Mouse (Mus musculus) kidney, postnatal 0 days (tissue): ENCODE results near the gene Bag6. TPM values are rescaled to one million over a fixed set of nuclear protein-coding genes. Genes with fewer than 3 reads are reported as not detected.
A peak's percentile ranks its signal among the peaks of the same experiment; 100 is the strongest.

Source experiments
- ATAC-seq: fragments of 200-750 bp; cut with Nextera tagmentation; replicated peaks from 2 replicates; pipeline ENCODE4 v1.8.0; 2017; ENCODE audit warnings: low read depth, moderate number of reproducible peaks, moderate TSS enrichment, moderate library complexity; ENCODE audit not compliant: low FRiP score
- DNase-seq: peaks from one replicate; pipeline ENCODE4 v3.0.0-alpha.2; 2016; ENCODE audit warnings: low spot score
- H3K27ac ChIP-seq: fragments of 300-500 bp; sonication (generic); 2 replicates; pipeline ENCODE4 v1.5.1; 2014; ENCODE audit warnings: mild to moderate bottlenecking
- H3K27me3 ChIP-seq: fragments of 300-500 bp; sonication (generic); 2 replicates; pipeline ENCODE4 v1.6.1; 2014; ENCODE audit warnings: low read length, mixed read lengths; ENCODE audit not compliant: insufficient read depth
- H3K36me3 ChIP-seq: fragments of 300-500 bp; sonication (generic); 2 replicates; pipeline ENCODE4 v1.6.1; 2014; ENCODE audit warnings: low read length, mixed read lengths; ENCODE audit not compliant: insufficient read depth
- H3K4me1 ChIP-seq: fragments of 300-500 bp; sonication (generic); replicated peaks from 2 replicates; pipeline ENCODE4 v1.6.1; 2014; ENCODE audit warnings: antibody characterized with exemption, low read length, mixed read lengths; ENCODE audit not compliant: insufficient read depth
- H3K4me2 ChIP-seq: fragments of 300-500 bp; sonication (generic); 2 replicates; pipeline ENCODE4 v1.6.1; 2014; ENCODE audit warnings: mild to moderate bottlenecking, low read length, moderate library complexity, mixed read lengths
- H3K4me3 ChIP-seq: fragments of 300-500 bp; sonication (generic); replicated peaks from 2 replicates; pipeline ENCODE4 v1.5.1; 2014; ENCODE audit warnings: low read depth, low read length
- H3K9ac ChIP-seq: fragments of 300-500 bp; sonication (generic); 2 replicates; pipeline ENCODE4 v1.6.1; 2014; ENCODE audit warnings: low read depth, low read length
- H3K9me3 ChIP-seq: fragments of 300-500 bp; sonication (generic); replicated peaks from 2 replicates; pipeline ENCODE4 v1.6.1; 2016; ENCODE audit warnings: low read length, inconsistent platforms, mixed read lengths
- CTCF ChIP-seq: IDR thresholded peaks from 2 replicates; pipeline ENCODE4 v1.5.1; 2016; ENCODE audit warnings: antibody characterized with exemption, low read depth, mild to moderate bottlenecking, moderate library complexity
- WGBS: fragments of 180-500 bp; shearing (Covaris S2); extraction: QIAGEN DNeasy Blood & Tissue Kit; methylation state at CpG from one replicate; pipeline ENCODE4 v1.1.7; 2014; 5-methylcytosine and 5-hydroxymethylcytosine counted together
- polyA plus RNA-seq: library from polyadenylated mRNA; unstranded; fragments of >200 nt; fragmentation: Nextera tagmentation; extraction: Ambion mirVana; gene quantifications from 2 replicates; pipeline ENCODE4 v1.2.1, GENCODE M21; 2015

Bag6 gene
- polyA plus RNA-seq, 1 experiment from 2014 or later = 50.2 TPM

- Histone ChIP-seq H3K9me3 (no peaks in the 10 kb centered on the region), H3K4me3 (no peak overlapping the region), H3K9ac (no peak overlapping the region), H3K27me3 (no peaks in the 10 kb centered on the region), H3K4me1 (no peaks in the 10 kb centered on the region), H3K36me3 (peaks cover 94% of the 10 kb centered on the region), H3K4me2 (no peak overlapping the region), H3K27ac (no peak overlapping the region)
- DNase-seq = no peak
- no peak; the same call in 1 of the 2 replicates for ATAC-seq
- 93% methylated on average over 7 of the region's 7 CpGs for WGBS
- TF ChIP-seq CTCF = no peak
These were observed 19.6 kb downstream of the Bag6 start for GRCm38 (mm10) chr17:35154616-35155015.

- Histone ChIP-seq H3K27me3 (no peaks in the 10 kb centered on the region), H3K4me2 (no peak overlapping the region), H3K9me3 (no peaks in the 10 kb centered on the region), H3K4me3 (no peak overlapping the region), H3K9ac (no peak overlapping the region), H3K27ac (no peak overlapping the region), H3K4me1 (no peaks in the 10 kb centered on the region), H3K36me3 (peaks cover 94% of the 10 kb centered on the region)
- DNase-seq = no peak
- WGBS = 83% methylated on average over 12 of the region's 12 CpGs
- no peak for TF ChIP-seq CTCF
- ATAC-seq = no peak
These were observed 20.5 kb downstream of the Bag6 start for GRCm38 (mm10) chr17:35155451-35155850.

- no peak overlapping the region for H3K4me3 ChIP-seq
- H3K9ac ChIP-seq = no peak overlapping the region
- 0 out of 2 replicates have a peak, but pooled peaks cover 2% of the 10 kb centered on the region for H3K4me1 ChIP-seq
- DNase-seq = no peak
- no peaks in the 10 kb centered on the region for H3K27me3 ChIP-seq
- ATAC-seq = no peak
- peaks cover 96% of the 10 kb centered on the region for H3K36me3 ChIP-seq
- no peak for TF ChIP-seq CTCF
- no peaks in the 10 kb centered on the region for H3K9me3 ChIP-seq
- H3K4me2 ChIP-seq = no peak overlapping the region
- WGBS = 87% methylated on average over 33 of the region's 33 CpGs
- H3K27ac ChIP-seq = no peak overlapping the region
These were observed 21.7 kb downstream of the Bag6 start for GRCm38 (mm10) chr17:35156461-35157200.

GRCm38 (mm10) chr17:35157254-35157653 lies 22.3 kb downstream of the Bag6 start:
- ATAC-seq = no peak
- H3K36me3 ChIP-seq = peaks cover 97% of the 10 kb centered on the region
- no peak overlapping the region for H3K9ac ChIP-seq
- H3K4me2 ChIP-seq = no peak overlapping the region
- DNase-seq = no peak
- no peak overlapping the region for H3K4me3 ChIP-seq
- H3K27ac ChIP-seq = no peak overlapping the region
- no peaks in the 10 kb centered on the region for H3K27me3 ChIP-seq
- H3K9me3 ChIP-seq = no peaks in the 10 kb centered on the region
- TF ChIP-seq CTCF = no peak
- WGBS = 89% methylated on average over 8 of the region's 8 CpGs
- peaks cover 8% of the 10 kb centered on the region; the same call in 1 of the 2 replicates for H3K4me1 ChIP-seq

- no peak overlapping the region for H3K4me3 ChIP-seq
- no peak for TF ChIP-seq CTCF
- peaks cover 92% of the 10 kb centered on the region for H3K36me3 ChIP-seq
- DNase-seq (no peak), ATAC-seq (peak; percentile 30)
- WGBS = 86% methylated on average over 8 of the region's 8 CpGs
- peaks cover 13% of the 10 kb centered on the region; the same call in 1 of the 2 replicates for H3K4me1 ChIP-seq
- no peaks in the 10 kb centered on the region for H3K9me3 ChIP-seq
- H3K27ac ChIP-seq = no peak overlapping the region
- H3K9ac ChIP-seq = no peak overlapping the region
- H3K27me3 ChIP-seq = no peaks in the 10 kb centered on the region
- no peak overlapping the region for H3K4me2 ChIP-seq
These were observed 22.7 kb downstream of the Bag6 start for GRCm38 (mm10) chr17:35157661-35158175.

- H3K27ac ChIP-seq = no peak overlapping the region
- no peak overlapping the region for H3K4me2 ChIP-seq
- H3K36me3 ChIP-seq = peaks cover 80% of the 10 kb centered on the region
- no peaks in the 10 kb centered on the region for H3K27me3 ChIP-seq
- H3K4me1 ChIP-seq = peaks cover 17% of the 10 kb centered on the region; the same call in 1 of the 2 replicates
- TF ChIP-seq CTCF = no peak
- no peak overlapping the region for H3K4me3 ChIP-seq
- 87% methylated on average over 16 of the region's 16 CpGs for WGBS
- ATAC-seq (no peak), DNase-seq (no peak)
- no peaks in the 10 kb centered on the region for H3K9me3 ChIP-seq
- no peak overlapping the region for H3K9ac ChIP-seq
These were observed 24.0 kb downstream of the Bag6 start for GRCm38 (mm10) chr17:35158850-35159593.
